Mouse (Mus musculus): ENCODE data around the gene Lpp.

DNA sequence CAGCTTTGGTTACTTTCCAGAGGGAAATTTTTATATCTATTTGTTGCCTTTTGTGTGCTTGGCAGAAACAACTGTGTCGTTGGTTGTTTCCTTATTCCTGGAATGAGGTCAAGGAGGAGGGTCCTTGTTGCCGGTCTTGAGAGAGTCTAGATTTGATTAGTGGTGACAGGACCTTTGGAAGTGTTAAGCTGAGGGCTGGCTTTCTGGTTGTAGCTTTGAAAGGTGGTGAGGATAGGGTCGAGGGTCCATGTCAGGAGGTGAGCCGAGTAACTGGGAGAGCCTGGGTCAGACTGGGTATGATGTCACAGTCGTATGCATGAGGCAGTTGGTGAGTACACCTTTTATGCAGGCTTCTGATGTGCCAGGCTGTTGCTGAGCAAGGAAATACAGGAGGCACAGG, 36.4 kb downstream of the Lpp start:
- TF ChIP-seq MAFK (IDR thresholded peaks at IDR 0.05; ENCODE audit: insufficient replicate concordance, low read length) (no peak), CHD2 (IDR thresholded peaks at IDR 0.05; ENCODE audit: low read length) (no peak), CTCF (conservative IDR thresholded peaks at IDR 0.05 in 1 of 2, IDR thresholded peaks at IDR 0.05 in 1 of 2; ENCODE audit: low read depth in 2 of 2, low read length in 2 of 2) (no peak)

All from CH12.LX (cell line).